Mouse (Mus musculus) forebrain, embryonic 11.5 days (tissue): ENCODE data around the gene Serpinb9d. TPM values are rescaled to one million over a fixed set of nuclear protein-coding genes. Genes with fewer than 3 reads are reported as not detected.
"Not testable (repeated sequence)": the region's sequence is repeated elsewhere in the genome, so short reads cannot be mapped to it uniquely, and the experiment has no call there.

Experiments
- ATAC-seq: fragments of 200-750 bp; cut with Nextera tagmentation; replicated peaks from 2 replicates; pipeline ENCODE4 v1.8.0; 2017; ENCODE audit warnings: moderate TSS enrichment; ENCODE audit not compliant: low FRiP score
- DNase-seq: peaks from one replicate; pipeline ENCODE4 v3.0.0-alpha.2; 2017; ENCODE audit warnings: low spot score
- H3K27ac ChIP-seq: fragments of 300-500 bp; sonication (generic); 2 replicates; pipeline ENCODE4 v1.5.1; 2014; ENCODE audit warnings: low read depth, low read length
- H3K27me3 ChIP-seq: fragments of 300-500 bp; sonication (generic); 2 replicates; pipeline ENCODE4 v1.6.1; 2014; ENCODE audit warnings: mild to moderate bottlenecking, low read length, mixed read lengths; ENCODE audit not compliant: control insufficient read depth, insufficient read depth
- H3K36me3 ChIP-seq: fragments of 300-500 bp; sonication (generic); 2 replicates; pipeline ENCODE4 v1.6.1; 2014; ENCODE audit warnings: mild to moderate bottlenecking, low read length, moderate library complexity, mixed read lengths; ENCODE audit not compliant: control insufficient read depth, insufficient read depth
- H3K4me1 ChIP-seq: fragments of 300-500 bp; sonication (generic); replicated peaks from 2 replicates; pipeline ENCODE4 v1.6.1; 2014; ENCODE audit warnings: low read length, mixed read lengths; ENCODE audit not compliant: control insufficient read depth, insufficient read depth
- H3K4me2 ChIP-seq: fragments of 300-500 bp; sonication (generic); 2 replicates; pipeline ENCODE4 v1.6.1; 2014; ENCODE audit warnings: low read depth, mild to moderate bottlenecking, low read length, moderate library complexity, mixed read lengths; ENCODE audit not compliant: severe bottlenecking
- H3K4me3 ChIP-seq: fragments of 300-500 bp; sonication (generic); 2 replicates; pipeline ENCODE4 v1.5.1; 2014; ENCODE audit warnings: low read depth, low read length
- H3K9ac ChIP-seq: fragments of 300-500 bp; sonication (generic); 2 replicates; pipeline ENCODE4 v1.6.1; 2014; ENCODE audit warnings: low read length
- H3K9me3 ChIP-seq: fragments of 300-500 bp; sonication (generic); 2 replicates; pipeline ENCODE4 v1.6.1; 2016; ENCODE audit warnings: low read length, mixed read lengths; ENCODE audit not compliant: control insufficient read depth
- WGBS: fragments of 180-500 bp; shearing (Covaris S2); extraction: QIAGEN DNeasy Blood & Tissue Kit; methylation state at CpG from one replicate; pipeline ENCODE4 v1.1.7; 2014; 5-methylcytosine and 5-hydroxymethylcytosine counted together
- polyA plus RNA-seq: library from polyadenylated mRNA; unstranded; fragments of >200 nt; fragmentation: Nextera tagmentation; extraction: Ambion mirVana; gene quantifications from 2 replicates; pipeline ENCODE4 v1.2.1, GENCODE M21; 2014

Gene Serpinb9d
- not detected in 2 replicates for polyA plus RNA-seq

GRCm38 (mm10) chr13:33192659-33193058 is at the start of gene Serpinb9d:
Serpinb9d (plus strand) TSS chr13:33192959.
- 90% methylated on average over 5 of the region's 5 CpGs for WGBS
- Histone ChIP-seq H3K9me3 (no peaks in the 10 kb centered on the region), H3K4me2 (no peak within 1 kb of the TSS), H3K36me3 (no peaks in the 10 kb centered on the region), H3K27me3 (no peaks in the 10 kb centered on the region), H3K4me1 (no peaks in the 10 kb centered on the region), H3K27ac (no peak within 1 kb of the TSS), H3K4me3 (no peak within 1 kb of the TSS), H3K9ac (no peak within 1 kb of the TSS)
- DNase-seq (no peak), ATAC-seq (no peak)

DNA sequence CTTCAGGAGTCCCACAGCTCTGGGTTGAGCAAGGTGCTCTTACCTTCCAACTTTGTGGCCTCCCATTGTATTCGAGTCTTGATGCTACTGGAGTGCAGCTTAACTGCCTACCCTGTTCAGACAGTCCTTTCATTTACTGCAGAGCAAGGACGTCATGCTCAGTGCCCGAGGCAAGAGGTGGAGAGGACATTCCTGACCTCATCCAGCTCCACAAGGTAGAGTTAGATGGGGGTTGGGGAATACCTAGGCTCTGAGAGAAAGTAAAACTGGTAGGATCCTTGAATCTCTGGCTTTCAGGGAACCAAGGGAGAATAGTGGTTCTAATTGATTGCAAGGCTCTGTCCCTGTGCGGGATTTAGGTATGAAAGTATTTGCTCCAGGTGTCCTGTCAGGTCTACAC is 33.1 kb upstream of the Serpinb9d start, which contains the start of gene Serpinb9c:
TSS of gene Serpinb9c (minus strand) at position 101 of the 400 bp plus-strand sequence.
- H3K4me1 ChIP-seq, result no peaks in the 10 kb centered on the region
- H3K27me3 ChIP-seq, result no peaks in the 10 kb centered on the region
- DNase-seq (no peak), ATAC-seq (no peak)
- no peak within 1 kb of the TSS for H3K27ac ChIP-seq
- H3K36me3 ChIP-seq, result no peaks in the 10 kb centered on the region
- H3K4me3 ChIP-seq, result no peak within 1 kb of the TSS
- no peak within 1 kb of the TSS for H3K9ac ChIP-seq
- 79% methylated on average over 4 of the region's 4 CpGs for WGBS
- no peaks in the 10 kb centered on the region for H3K9me3 ChIP-seq
- no peak within 1 kb of the TSS for H3K4me2 ChIP-seq

- not testable (repeated sequence) for H3K4me1 ChIP-seq, H3K36me3 ChIP-seq, H3K9ac ChIP-seq, ATAC-seq, H3K27me3 ChIP-seq, H3K9me3 ChIP-seq, H3K27ac ChIP-seq, H3K4me3 ChIP-seq, H3K4me2 ChIP-seq, DNase-seq
- 88% methylated on average over 1 of the region's 1 CpGs for WGBS
Measured at GRCm38 (mm10) chr13:33190486-33190885, 2.3 kb upstream of the Serpinb9d start.

GRCm38 (mm10) chr13:33199740-33200139 is 7.0 kb downstream of the Serpinb9d start:
- 62% methylated on average over 2 of the region's 2 CpGs for WGBS
- Histone ChIP-seq H3K36me3 (no peaks in the 10 kb centered on the region), H3K4me2 (no peak overlapping the region), H3K9me3 (no peaks in the 10 kb centered on the region), H3K27ac (no peak overlapping the region), H3K27me3 (no peaks in the 10 kb centered on the region), H3K9ac (no peak overlapping the region), H3K4me1 (no peaks in the 10 kb centered on the region), H3K4me3 (no peak overlapping the region)
- no peak for DNase-seq
- ATAC-seq, result no peak

GRCm38 (mm10) chr13:33249312-33249711 is 56.6 kb downstream of the Serpinb9d start, which contains the start of gene Serpinb9e:
Serpinb9e (plus strand) TSS chr13:33249612.
- not testable (repeated sequence) for H3K9me3 ChIP-seq, ATAC-seq, H3K36me3 ChIP-seq, H3K27me3 ChIP-seq, DNase-seq, H3K4me3 ChIP-seq, H3K27ac ChIP-seq, H3K9ac ChIP-seq, H3K4me1 ChIP-seq, H3K4me2 ChIP-seq
- WGBS, result 83% methylated on average over 2 of the region's 2 CpGs

Other genes with a start within 250 kb of the Serpinb9d start
- gene Serpinb6b, start 227.8 kb upstream of the Serpinb9d start, polyA plus RNA-seq, result 0.53 and 1.2 TPM in 2 replicates
- gene Serpinb9, start 189.7 kb upstream of the Serpinb9d start, polyA plus RNA-seq, result 0.55 and 0.99 TPM in 2 replicates
- gene Serpinb9b, start 165.5 kb upstream of the Serpinb9d start, polyA plus RNA-seq, result 0.15 TPM in 1 of 2 replicates, not detected in the other
- gene Serpinb1b, start 114.4 kb upstream of the Serpinb9d start, polyA plus RNA-seq, result 0.11 TPM in 1 of 2 replicates, not detected in the other
- not detected in 2 replicates for gene Serpinb9c, start 33.2 kb upstream of the Serpinb9d start, polyA plus RNA-seq
- gene Serpinb9e, start 56.7 kb downstream of the Serpinb9d start, polyA plus RNA-seq, result not detected in 2 replicates
- not detected in 2 replicates for gene Serpinb9f, start 131.1 kb downstream of the Serpinb9d start, polyA plus RNA-seq
- gene Gm11397, start 202.8 kb downstream of the Serpinb9d start, polyA plus RNA-seq, result not detected in 2 replicates